Mouse (Mus musculus) G1E (cell line): ENCODE measurements around the gene Rgl1. TPM values are rescaled to one million over a fixed set of nuclear protein-coding genes. Genes with fewer than 3 reads are reported as not detected.

ENCODE experiments used
- ATAC-seq: 2 replicates; pipeline ENCODE4 v1.8.0; 2016; ENCODE audit warnings: mild to moderate bottlenecking; ENCODE audit not compliant: insufficient number of reproducible peaks, poor library complexity, low FRiP score, severe bottlenecking; ENCODE audit errors: extremely low read depth
- DNase-seq: peaks from one replicate; pipeline ENCODE4 v3.0.0; 2012; ENCODE audit warnings: low spot score
- H3K27me3 ChIP-seq: 2 replicates; pipeline ENCODE4 v1.6.1; 2012; ENCODE audit warnings: mild to moderate bottlenecking, low read length, inconsistent platforms; ENCODE audit not compliant: insufficient read depth
- H3K36me3 ChIP-seq: replicated peaks from 2 replicates; pipeline ENCODE3; 2012; ENCODE audit warnings: mild to moderate bottlenecking, inconsistent platforms
- H3K4me1 ChIP-seq: 2 replicates; pipeline ENCODE4 v1.6.1; 2012; ENCODE audit warnings: low read depth, low read length, inconsistent platforms, mixed read lengths; ENCODE audit not compliant: insufficient read depth
- H3K4me3 ChIP-seq: 2 replicates; pipeline ENCODE4 v1.5.1; 2012; ENCODE audit warnings: low read depth, mild to moderate bottlenecking, inconsistent platforms, low read length, moderate library complexity, mixed read lengths
- H3K9me3 ChIP-seq: replicated peaks from 2 replicates; pipeline ENCODE4 v1.6.1; 2012; ENCODE audit warnings: inconsistent platforms
- CTCF ChIP-seq: IDR thresholded peaks from 2 replicates; pipeline ENCODE4 v1.5.1; 2012; ENCODE audit warnings: low read depth, low read length, inconsistent platforms, mixed read lengths
- GATA1 ChIP-seq: IDR thresholded peaks from 2 replicates; pipeline ENCODE4 v1.6.1; 2012; ENCODE audit warnings: borderline replicate concordance, low read length, inconsistent platforms, mixed read lengths
- GATA2 ChIP-seq: IDR thresholded peaks from 2 replicates; pipeline ENCODE4 v1.6.1; 2012; ENCODE audit warnings: low read depth, low read length, inconsistent platforms, borderline replicate concordance
- POLR2AphosphoS5 ChIP-seq: IDR thresholded peaks from 2 replicates; pipeline ENCODE4 v1.6.1; 2012; ENCODE audit warnings: low read depth, low read length, inconsistent platforms; ENCODE audit not compliant: insufficient replicate concordance
- TAL1 ChIP-seq: conservative IDR thresholded peaks from 2 replicates; pipeline ENCODE4 v1.6.1; 2012; ENCODE audit warnings: low read depth, low read length, inconsistent platforms, mixed read lengths
- polyA plus RNA-seq: library from polyadenylated mRNA; stranded (reverse); fragments of >175 nt; gene quantifications from 2 replicates; pipeline ENCODE4 v1.2.3, GENCODE M21; 2012
- total RNA-seq, 2 experiments: library from RNA; stranded (forward) in 1 of 2; stranded (reverse) in 1 of 2; fragments of 200-1000 nt in 1 of 2; fragments of >200 nt in 1 of 2; fragmentation: Nextera tagmentation in 1 of 2; gene quantifications; 2 replicates each; pipeline ENCODE4 v1.2.3; 2014 to 2017

Gene Rgl1
- total and polyA plus RNA-seq, 3 experiments = 0.21 to 5.7 (median 4.0) TPM

GRCm38 (mm10) chr1:152520798-152521575, 245.2 kb downstream of the Rgl1 start:
- Histone ChIP-seq H3K9me3 (peaks cover 18% of the 10 kb centered on the region), H3K4me1 (no peaks in the 10 kb centered on the region), H3K27me3 (no peaks in the 10 kb centered on the region; the same call in 1 of the 2 replicates), H3K4me3 (no peak overlapping the region), H3K36me3 (no peaks in the 10 kb centered on the region)
- TF ChIP-seq POLR2AphosphoS5 (no peak), TAL1 (no peak), CTCF (peak; percentile 38), GATA2 (no peak), GATA1 (no peak)
- ATAC-seq (no peak), DNase-seq (no peak)

- ATAC-seq (no peak), DNase-seq (no peak)
- H3K36me3 ChIP-seq = no peaks in the 10 kb centered on the region
These were observed 247.2 kb downstream of the Rgl1 start for GRCm38 (mm10) chr1:152518971-152519370.

DNA sequence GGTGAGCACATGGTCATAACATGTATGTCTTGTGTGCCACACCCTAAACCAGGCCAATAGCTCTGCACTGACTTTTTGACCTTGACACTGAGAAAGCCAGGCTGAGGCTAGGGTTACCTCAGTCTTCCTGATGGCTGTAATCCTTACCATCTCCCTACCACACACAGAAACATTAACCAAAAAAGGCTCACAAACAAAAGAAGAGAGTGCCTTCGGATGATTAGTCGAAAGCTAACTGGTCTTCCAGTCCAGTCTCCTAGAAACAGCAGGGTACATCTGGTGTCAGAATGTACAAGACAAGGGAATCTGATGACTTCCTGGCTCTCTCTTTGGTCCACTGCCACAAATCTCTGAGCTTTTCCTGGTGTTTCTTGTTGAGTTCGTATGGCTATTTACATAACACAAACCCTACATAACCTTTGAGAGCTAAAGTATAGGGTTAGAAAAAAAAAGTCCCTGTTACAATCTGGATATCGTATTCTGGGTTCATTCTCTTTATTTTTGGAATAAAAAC, 249.0 kb downstream of the Rgl1 start:
- ATAC-seq (no peak), DNase-seq (no peak)
- TF ChIP-seq GATA1 = no peak
- no peak for TF ChIP-seq POLR2AphosphoS5
- no peak for TF ChIP-seq GATA2
- no peak for TF ChIP-seq CTCF
- TF ChIP-seq TAL1 = no peak
- Histone ChIP-seq H3K36me3 (no peaks in the 10 kb centered on the region), H3K27me3 (no peaks in the 10 kb centered on the region; the same call in 1 of the 2 replicates), H3K4me3 (no peak overlapping the region), H3K9me3 (peaks cover 20% of the 10 kb centered on the region), H3K4me1 (no peaks in the 10 kb centered on the region)

More at GRCm38 (mm10) chr1:152518971-152519370, 247.2 kb downstream of the Rgl1 start:
- H3K9me3 ChIP-seq = peaks cover 15% of the 10 kb centered on the region
- no peak overlapping the region for H3K4me3 ChIP-seq
- no peaks in the 10 kb centered on the region for H3K4me1 ChIP-seq
- TF ChIP-seq POLR2AphosphoS5 (no peak), TAL1 (no peak), CTCF (no peak), GATA2 (no peak), GATA1 (no peak)
- H3K27me3 ChIP-seq = no peaks in the 10 kb centered on the region; the same call in 1 of the 2 replicates

DNA sequence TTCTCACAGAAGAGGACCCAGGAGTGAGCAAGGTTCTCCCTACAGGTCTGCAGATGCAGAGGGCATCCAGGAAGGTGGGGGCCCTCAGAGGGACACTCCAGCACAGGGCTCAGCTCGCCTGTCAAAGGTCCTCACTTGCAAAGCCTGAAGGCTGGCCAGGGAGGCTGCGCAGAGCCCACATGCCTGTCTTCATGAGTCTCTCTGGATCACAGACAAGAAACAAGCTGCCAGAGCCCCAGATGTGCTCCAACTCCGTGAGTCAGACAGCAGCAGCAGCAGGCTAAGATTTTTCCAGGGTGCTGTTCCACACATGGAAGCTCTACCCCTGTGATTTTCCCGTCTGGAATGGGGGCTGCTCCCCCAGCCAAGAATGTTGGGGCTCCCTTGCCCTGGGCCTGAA, 251.9 kb downstream of the Rgl1 start:
- no peak for ATAC-seq
- H3K9me3 ChIP-seq = peaks cover 14% of the 10 kb centered on the region

GRCm38 (mm10) chr1:152511237-152511636, 254.9 kb downstream of the Rgl1 start:
- ATAC-seq (peak; percentile 62), DNase-seq (peak; percentile 13)
- H3K36me3 ChIP-seq = no peaks in the 10 kb centered on the region
- H3K4me3 ChIP-seq = no peak overlapping the region
- TF ChIP-seq GATA1 = no peak
- peak; percentile 76 for TF ChIP-seq CTCF
- no peaks in the 10 kb centered on the region for H3K27me3 ChIP-seq
- no peaks in the 10 kb centered on the region for H3K4me1 ChIP-seq
- peaks cover 14% of the 10 kb centered on the region for H3K9me3 ChIP-seq

More for the DNA sequence above, 251.9 kb downstream of the Rgl1 start:
- no peak overlapping the region for H3K4me3 ChIP-seq
- H3K36me3 ChIP-seq = no peaks in the 10 kb centered on the region
- no peaks in the 10 kb centered on the region; the same call in 1 of the 2 replicates for H3K27me3 ChIP-seq
- no peak for DNase-seq
- TF ChIP-seq CTCF = no peak
- TF ChIP-seq GATA2 = no peak
- no peak for TF ChIP-seq POLR2AphosphoS5
- no peak for TF ChIP-seq TAL1
- no peak for TF ChIP-seq GATA1
- H3K4me1 ChIP-seq = no peaks in the 10 kb centered on the region

GRCm38 (mm10) chr1:152508481-152509220, 257.5 kb downstream of the Rgl1 start:
- Histone ChIP-seq H3K27me3 (no peaks in the 10 kb centered on the region), H3K4me1 (no peaks in the 10 kb centered on the region), H3K4me3 (no peak overlapping the region), H3K36me3 (no peaks in the 10 kb centered on the region), H3K9me3 (peaks cover 8% of the 10 kb centered on the region)
- ATAC-seq = no peak
- DNase-seq = no peak
- TF ChIP-seq POLR2AphosphoS5 (no peak), GATA1 (no peak), TAL1 (no peak), GATA2 (no peak), CTCF (no peak)
